Mouse (Mus musculus): ENCODE results near the gene Pakap. TPM values are rescaled to one million over a fixed set of nuclear protein-coding genes. Genes with fewer than 3 reads are reported as not detected.
A peak's percentile ranks its signal among the peaks of the same experiment; 100 is the strongest.

Gene Pakap
- polyA plus RNA-seq, 1 experiment from 2014 or later, result 57.2 TPM

GRCm38 (mm10) chr4:57535087-57535486, 32.9 kb upstream of the Pakap start:
- TF ChIP-seq CTCF (IDR thresholded peaks at IDR 0.05; ENCODE audit: low read depth), result peak; percentile 38; the same call in 1 of the 2 replicates
- ATAC-seq (ENCODE audit: insufficient read depth) (no peak), DNase-seq (no peak)
- Histone ChIP-seq H3K36me3 (ENCODE audit: insufficient read depth) (no peaks in the 10 kb centered on the region), H3K27ac (ENCODE audit: low read depth) (no peak overlapping the region), H3K4me1 (ENCODE audit: insufficient read depth) (peaks cover 25% of the 10 kb centered on the region), H3K4me2 (no peak overlapping the region), H3K9ac (no peak overlapping the region), H3K27me3 (ENCODE audit: insufficient read depth, low read length) (no peaks in the 10 kb centered on the region), H3K9me3 (ENCODE audit: low read depth, low read length) (no peaks in the 10 kb centered on the region), H3K4me3 (ENCODE audit: low read depth, low read length) (no peak overlapping the region)
- WGBS, result 86% methylated on average over 4 of the region's 4 CpGs

- WGBS, result 5% methylated on average over 4 of the region's 4 CpGs
- no peak for TF ChIP-seq CTCF (IDR thresholded peaks at IDR 0.05; ENCODE audit: low read depth)
- ATAC-seq (ENCODE audit: insufficient read depth) (peak; percentile 84), DNase-seq (peak; percentile 88)
- Histone ChIP-seq H3K4me3 (ENCODE audit: low read depth, low read length) (no peak overlapping the region), H3K36me3 (ENCODE audit: insufficient read depth) (no peaks in the 10 kb centered on the region), H3K9me3 (ENCODE audit: low read depth, low read length) (no peaks in the 10 kb centered on the region), H3K27me3 (ENCODE audit: insufficient read depth, low read length) (no peaks in the 10 kb centered on the region), H3K27ac (ENCODE audit: low read depth) (peak overlapping the region; percentile 87), H3K4me2 (no peak overlapping the region), H3K9ac (no peak overlapping the region), H3K4me1 (ENCODE audit: insufficient read depth) (peaks cover 29% of the 10 kb centered on the region)
Measured at GRCm38 (mm10) chr4:57538029-57538688, 29.8 kb upstream of the Pakap start.

- H3K27ac ChIP-seq (ENCODE audit: low read depth), result peak overlapping the region; percentile 92
- peaks cover 20% of the 10 kb centered on the region for H3K4me1 ChIP-seq (ENCODE audit: insufficient read depth)
- no peak for TF ChIP-seq CTCF (IDR thresholded peaks at IDR 0.05; ENCODE audit: low read depth)
- no peaks in the 10 kb centered on the region for H3K9me3 ChIP-seq (ENCODE audit: low read depth, low read length)
- DNase-seq, result peak; percentile 91
- no peaks in the 10 kb centered on the region for H3K27me3 ChIP-seq (ENCODE audit: insufficient read depth, low read length)
- WGBS, result under 1% methylated on average over 6 of the region's 6 CpGs
- peak overlapping the region; percentile 43 for H3K4me2 ChIP-seq
- no peak overlapping the region for H3K4me3 ChIP-seq (ENCODE audit: low read depth, low read length)
- H3K9ac ChIP-seq, result 0 out of 2 replicates have a peak overlapping the region, but pooled peaks have one; percentile 14
- ATAC-seq (ENCODE audit: insufficient read depth), result peak; percentile 92
- no peaks in the 10 kb centered on the region for H3K36me3 ChIP-seq (ENCODE audit: insufficient read depth)
Measured at GRCm38 (mm10) chr4:57543692-57544256, 24.2 kb upstream of the Pakap start.

- no peak for TF ChIP-seq CTCF (IDR thresholded peaks at IDR 0.05; ENCODE audit: low read depth)
- H3K4me3 ChIP-seq (ENCODE audit: low read depth, low read length), result no peak overlapping the region
- no peaks in the 10 kb centered on the region for H3K36me3 ChIP-seq (ENCODE audit: insufficient read depth)
- H3K9me3 ChIP-seq (ENCODE audit: low read depth, low read length), result no peaks in the 10 kb centered on the region
- 69% methylated on average over 7 of the region's 7 CpGs for WGBS
- no peaks in the 10 kb centered on the region for H3K27me3 ChIP-seq (ENCODE audit: insufficient read depth, low read length)
- ATAC-seq (ENCODE audit: insufficient read depth) (no peak), DNase-seq (peak; percentile 37)
- no peak overlapping the region for H3K9ac ChIP-seq
- H3K27ac ChIP-seq (ENCODE audit: low read depth), result no peak overlapping the region
- no peak overlapping the region for H3K4me2 ChIP-seq
- peaks cover 12% of the 10 kb centered on the region for H3K4me1 ChIP-seq (ENCODE audit: insufficient read depth)
Measured at GRCm38 (mm10) chr4:57547785-57548184, 20.2 kb upstream of the Pakap start.

GRCm38 (mm10) chr4:57550216-57550615, 17.8 kb upstream of the Pakap start:
- H3K27me3 ChIP-seq (ENCODE audit: insufficient read depth, low read length), result no peaks in the 10 kb centered on the region
- 12% methylated on average over 1 of the region's 1 CpGs for WGBS
- no peaks in the 10 kb centered on the region for H3K36me3 ChIP-seq (ENCODE audit: insufficient read depth)
- H3K4me3 ChIP-seq (ENCODE audit: low read depth, low read length), result no peak overlapping the region
- H3K9ac ChIP-seq, result no peak overlapping the region
- peak; percentile 47; the same call in 1 of the 2 replicates for ATAC-seq (ENCODE audit: insufficient read depth)
- peak; percentile 37 for DNase-seq
- no peak overlapping the region for H3K4me2 ChIP-seq
- no peaks in the 10 kb centered on the region; the same call in 1 of the 2 replicates for H3K4me1 ChIP-seq (ENCODE audit: insufficient read depth)
- no peak overlapping the region; the same call in 1 of the 2 replicates for H3K27ac ChIP-seq (ENCODE audit: low read depth)
- H3K9me3 ChIP-seq (ENCODE audit: low read depth, low read length), result no peaks in the 10 kb centered on the region
- no peak for TF ChIP-seq CTCF (IDR thresholded peaks at IDR 0.05; ENCODE audit: low read depth)

- Histone ChIP-seq H3K36me3 (ENCODE audit: insufficient read depth) (no peaks in the 10 kb centered on the region), H3K27ac (ENCODE audit: low read depth) (no peak overlapping the region), H3K4me1 (ENCODE audit: insufficient read depth) (peaks cover 11% of the 10 kb centered on the region), H3K9me3 (ENCODE audit: low read depth, low read length) (no peaks in the 10 kb centered on the region), H3K4me2 (no peak overlapping the region), H3K4me3 (ENCODE audit: low read depth, low read length) (no peak overlapping the region), H3K9ac (no peak overlapping the region), H3K27me3 (ENCODE audit: insufficient read depth, low read length) (no peaks in the 10 kb centered on the region)
- 65% methylated on average over 2 of the region's 2 CpGs for WGBS
- no peak for ATAC-seq (ENCODE audit: insufficient read depth)
- TF ChIP-seq CTCF (IDR thresholded peaks at IDR 0.05; ENCODE audit: low read depth), result no peak
- no peak for DNase-seq
Measured at GRCm38 (mm10) chr4:57557102-57557501, 10.9 kb upstream of the Pakap start.

GRCm38 (mm10) chr4:57559438-57559837, 8.5 kb upstream of the Pakap start:
- no peak for TF ChIP-seq CTCF (IDR thresholded peaks at IDR 0.05; ENCODE audit: low read depth)
- Histone ChIP-seq H3K9ac (no peak overlapping the region), H3K4me3 (ENCODE audit: low read depth, low read length) (no peak overlapping the region), H3K9me3 (ENCODE audit: low read depth, low read length) (no peaks in the 10 kb centered on the region), H3K4me1 (ENCODE audit: insufficient read depth) (peaks cover 11% of the 10 kb centered on the region), H3K36me3 (ENCODE audit: insufficient read depth) (no peaks in the 10 kb centered on the region), H3K4me2 (no peak overlapping the region), H3K27me3 (ENCODE audit: insufficient read depth, low read length) (no peaks in the 10 kb centered on the region), H3K27ac (ENCODE audit: low read depth) (peak overlapping the region; percentile 71; the same call in 1 of the 2 replicates)
- ATAC-seq (ENCODE audit: insufficient read depth) (no peak), DNase-seq (no peak)
- 71% methylated on average over 1 of the region's 1 CpGs for WGBS
